Mouse (Mus musculus) gastrocnemius, postnatal 36 days (tissue): ENCODE results near the gene Naa25. TPM values are rescaled to one million over a fixed set of nuclear protein-coding genes. Genes with fewer than 3 reads are reported as not detected.
A peak's percentile ranks its signal among the peaks of the same experiment; 100 is the strongest.
"Not testable (repeated sequence)": the region's sequence is repeated elsewhere in the genome, so short reads cannot be mapped to it uniquely, and the experiment has no call there.

ENCODE experiments used
- DNase-seq, 2 experiments: peaks; one replicate each; pipeline ENCODE4 v3.0.0; 2022
- intact Hi-C: fragments of 180-260 bp; cut with DNase I; formaldehyde crosslinking; loops from one replicate; pipeline ENCODE4 v1.15.1; 2025
- long read RNA-seq, 2 experiments: library from polyadenylated mRNA; stranded (forward); transcript quantifications; one replicate each; pipeline ENCODE4 v2.0.0; 2021
- total RNA-seq, 2 experiments: library from RNA; stranded (reverse); gene quantifications; 2 replicates each; pipeline ENCODE4 v1.2.3; 2021

Naa25 gene
- total RNA-seq: 10 to 100 TPM; 24.3 to 26.1 TPM
- long read RNA-seq, experiment 1, full-length matches to known transcripts: 3 of 10 reads
- long read RNA-seq, experiment 1, partial matches to known transcripts: 2 of 10 reads
- long read RNA-seq, experiment 1, other reads (novel, unspliced or antisense): 5 of 10 reads
- long read RNA-seq, experiment 2, full-length matches to known transcripts: 11 of 18 reads
- long read RNA-seq, experiment 2, partial matches to known transcripts: 4 of 18 reads
- long read RNA-seq, experiment 2, other reads (novel, unspliced or antisense): 3 of 18 reads

DNA sequence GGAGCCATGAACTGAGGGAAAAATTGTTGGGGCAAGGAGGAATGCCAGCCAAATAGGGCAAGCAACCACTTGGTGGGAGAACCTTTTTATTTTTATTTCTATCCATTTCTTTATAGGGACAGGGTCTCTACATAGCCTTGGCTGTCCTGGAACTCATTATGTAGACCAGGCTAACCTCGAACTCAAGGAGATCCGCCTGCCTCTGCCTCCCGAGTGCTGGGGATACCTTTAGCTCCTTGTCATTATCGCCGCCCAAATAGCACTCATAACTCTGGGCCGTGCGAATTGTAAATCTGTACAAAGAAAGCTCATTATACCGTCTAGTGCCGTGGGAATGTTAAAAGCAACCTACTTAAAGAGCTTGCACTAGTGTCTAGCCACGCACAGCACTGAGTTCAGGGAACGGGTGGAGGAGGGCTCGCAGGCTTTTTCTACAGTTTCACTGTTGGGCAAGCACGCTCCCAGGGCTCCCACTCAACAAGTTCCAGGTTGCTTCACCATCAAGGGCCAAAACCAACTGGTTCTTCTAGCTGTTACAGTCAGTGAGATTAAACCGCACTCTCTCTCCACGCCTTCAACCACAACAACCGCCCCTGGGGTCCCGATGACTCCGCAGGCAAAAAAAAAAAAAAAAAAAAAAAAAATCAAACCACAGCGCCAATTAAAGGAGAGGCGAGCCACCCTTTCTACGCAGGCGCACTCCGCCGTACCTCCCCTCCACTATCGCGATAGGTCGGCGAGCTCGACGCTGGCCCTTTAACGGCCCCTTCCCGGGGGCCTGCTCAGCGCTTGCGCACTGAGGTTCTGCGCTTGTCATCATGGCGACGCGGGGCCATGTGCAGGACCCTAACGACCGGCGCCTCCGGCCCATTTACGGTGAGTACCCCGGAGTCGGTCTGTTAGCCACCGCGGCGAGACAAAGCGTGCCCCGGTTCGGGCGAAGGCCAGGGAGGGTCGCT lies at the start of gene Naa25:
Naa25 (plus strand) TSS at position 750 of the 959 bp plus-strand sequence.
- intact Hi-C loops: loop anchor here (5.0 kb wide), 1 partner anchor 190 kb away; no protein-coding TSS in a partner anchor
- DNase-seq: peak; percentile 90 to 96

DNA sequence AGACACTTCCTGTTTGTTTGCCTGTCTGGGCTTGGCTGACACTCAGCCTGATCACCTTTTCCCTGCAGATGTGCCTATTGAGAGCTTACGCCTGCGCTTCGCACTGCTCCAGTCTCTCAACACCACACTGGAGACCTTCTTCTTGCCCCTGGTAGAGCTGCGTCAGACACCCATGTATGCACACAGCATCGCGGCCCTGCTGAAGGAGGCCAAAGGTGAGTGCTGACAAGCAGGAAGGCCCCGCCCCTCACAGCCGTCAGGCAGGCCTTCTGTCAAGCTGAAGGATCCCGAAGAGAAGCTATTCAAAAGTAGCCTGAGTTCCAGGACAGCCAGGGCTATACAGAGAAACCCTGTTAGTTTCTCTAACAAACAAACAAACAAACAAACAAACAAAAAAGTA lies 38.5 kb upstream of the Naa25 start:
- DNase-seq: no peak
- intact Hi-C loops: no loop called here

DNA sequence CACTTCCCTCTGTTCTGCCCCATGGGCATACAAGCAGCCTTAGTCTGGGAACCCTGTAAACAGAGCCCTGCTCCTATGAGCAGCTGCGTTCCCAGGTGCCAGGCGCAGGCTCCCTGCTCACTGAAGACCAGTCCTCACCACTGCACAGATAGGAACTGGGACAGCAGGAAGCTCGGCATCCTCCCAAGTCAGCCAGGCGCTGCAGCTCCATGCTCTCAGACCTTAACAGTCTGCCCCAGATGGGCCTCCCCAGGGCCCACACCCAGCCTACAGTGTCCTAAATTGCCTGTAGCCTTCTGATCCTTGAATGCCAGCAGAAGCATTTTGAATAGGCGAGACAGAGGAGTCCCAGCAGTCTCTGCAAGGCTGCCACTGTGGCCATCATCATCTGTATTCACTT lies 36.0 kb upstream of the Naa25 start:
- DNase-seq: no peak
- intact Hi-C loops: no loop called here

DNA sequence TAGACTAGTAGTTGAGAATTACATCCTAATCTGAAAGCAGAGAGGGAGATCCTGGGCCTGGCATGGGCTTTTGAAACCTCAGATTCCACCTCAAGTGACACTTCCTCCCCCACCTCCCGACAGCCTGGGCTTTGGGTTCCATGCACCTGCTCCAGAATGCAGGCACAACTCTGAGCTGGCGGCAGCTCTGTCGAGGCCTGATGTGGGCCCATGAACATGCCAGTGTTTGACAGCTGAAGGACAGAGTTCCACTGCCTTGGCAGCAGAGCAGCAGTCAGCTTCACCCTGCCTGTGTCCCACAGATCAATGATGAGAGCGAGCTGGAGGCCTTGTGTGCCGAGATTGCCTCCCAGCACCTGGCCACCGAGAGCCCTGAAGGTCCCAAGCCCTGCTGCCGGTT lies 34.3 kb upstream of the Naa25 start:
- DNase-seq: no peak
- intact Hi-C loops: no loop called here

DNA sequence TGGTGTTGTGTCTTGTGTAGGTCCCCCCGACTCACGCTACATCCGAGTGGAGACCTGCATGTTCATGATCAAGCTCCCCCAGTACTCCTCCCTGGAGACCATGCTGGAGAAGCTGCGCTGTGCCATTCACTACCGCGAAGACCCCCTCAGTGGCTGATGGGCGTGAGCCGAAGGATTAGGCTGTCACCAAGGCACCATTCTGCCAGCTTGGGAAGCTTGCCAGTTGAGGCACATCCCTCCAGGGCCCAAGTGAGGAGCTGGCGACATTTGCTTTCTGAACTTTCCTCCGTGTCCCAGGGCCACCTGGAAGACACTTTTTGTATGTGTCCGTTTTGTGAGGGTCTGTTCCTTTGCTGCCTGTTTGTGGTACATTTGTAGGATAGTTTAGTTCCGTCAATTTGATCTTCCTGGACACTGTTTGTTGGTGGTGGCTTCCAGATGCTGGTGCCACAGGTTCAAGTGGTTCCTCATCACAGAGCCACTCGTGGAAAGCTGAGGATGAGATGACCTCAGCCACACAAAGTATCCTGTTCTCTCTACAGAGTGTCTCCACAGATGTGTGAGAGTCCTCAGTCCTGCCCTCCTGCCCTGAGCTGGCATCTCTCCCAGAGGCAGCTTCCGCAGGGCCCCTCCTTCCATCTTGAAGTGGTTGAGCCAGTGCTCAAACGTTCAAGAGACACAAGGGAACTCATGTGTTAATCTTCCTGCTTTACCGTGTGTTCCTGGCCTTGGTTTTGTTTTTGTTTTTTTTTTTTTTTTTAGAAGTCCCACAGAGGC lies 31.1 kb upstream of the Naa25 start:
- intact Hi-C loops: no loop called here

DNA sequence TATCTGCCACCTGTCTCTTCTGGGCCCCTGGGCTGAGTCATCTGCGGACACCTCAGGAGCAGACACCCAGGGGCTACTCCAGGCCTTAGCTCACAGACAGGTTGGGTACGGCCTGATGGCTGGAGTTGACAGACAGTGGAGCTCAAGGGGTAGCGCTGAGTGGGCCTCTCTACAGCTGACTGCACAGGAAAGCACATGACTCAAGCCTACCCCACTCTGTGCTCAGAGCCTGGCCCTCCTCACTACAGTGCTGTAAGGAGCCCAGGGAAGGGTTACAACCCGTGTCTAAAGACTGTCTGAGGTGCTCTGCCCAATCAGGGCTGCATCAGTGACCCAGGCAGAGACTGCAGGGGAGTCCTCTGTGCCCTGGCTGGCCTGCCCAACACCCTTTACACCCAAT lies 30.5 kb upstream of the Naa25 start:
- no peak for DNase-seq
- intact Hi-C loops: no loop called here

More for the DNA sequence above, 31.1 kb upstream of the Naa25 start:
- DNase-seq: no peak

DNA sequence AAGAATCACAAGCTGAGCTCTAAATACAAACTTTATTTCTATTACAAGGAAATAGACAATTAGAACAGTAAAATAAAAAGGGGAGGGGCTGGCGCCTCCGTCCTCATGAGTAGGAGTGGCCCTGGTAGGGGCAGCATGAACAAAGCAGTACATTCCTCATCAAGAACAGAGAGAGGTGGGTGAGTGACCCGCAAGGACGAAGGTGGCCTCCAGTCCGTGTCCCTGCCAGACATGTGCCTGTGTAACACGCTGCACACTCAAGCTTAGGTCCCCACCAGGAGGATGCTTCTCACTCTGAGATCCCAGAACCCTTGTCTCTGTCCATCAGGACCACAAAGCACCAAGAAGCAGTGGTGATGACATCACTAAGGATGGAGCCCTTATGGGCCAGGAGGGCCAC lies 26.0 kb upstream of the Naa25 start:
- intact Hi-C loops: no loop called here
- no peak for DNase-seq

DNA sequence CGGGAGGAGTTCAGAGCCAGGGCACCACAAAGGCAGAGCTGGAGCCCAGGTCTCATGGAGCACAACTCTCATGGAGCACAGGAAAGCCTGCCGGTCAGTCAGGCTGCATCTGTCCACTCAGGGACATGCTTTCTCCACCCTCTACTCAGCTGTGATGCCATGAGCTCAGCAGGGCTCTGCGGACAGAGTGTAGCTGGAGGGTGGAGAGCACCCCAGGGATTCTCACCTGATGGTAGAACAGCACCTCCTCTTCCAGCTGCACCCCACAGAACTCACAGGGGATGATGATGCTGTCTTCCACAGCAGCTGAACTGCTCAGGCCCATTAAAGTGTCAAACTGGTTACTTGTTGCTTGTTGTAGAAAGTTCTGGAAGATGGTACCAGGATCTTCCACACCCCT lies 22.9 kb upstream of the Naa25 start:
- DNase-seq: no peak
- intact Hi-C loops: loop anchor here (5.0 kb wide), 1 partner anchor 157 kb away; no protein-coding TSS in a partner anchor

DNA sequence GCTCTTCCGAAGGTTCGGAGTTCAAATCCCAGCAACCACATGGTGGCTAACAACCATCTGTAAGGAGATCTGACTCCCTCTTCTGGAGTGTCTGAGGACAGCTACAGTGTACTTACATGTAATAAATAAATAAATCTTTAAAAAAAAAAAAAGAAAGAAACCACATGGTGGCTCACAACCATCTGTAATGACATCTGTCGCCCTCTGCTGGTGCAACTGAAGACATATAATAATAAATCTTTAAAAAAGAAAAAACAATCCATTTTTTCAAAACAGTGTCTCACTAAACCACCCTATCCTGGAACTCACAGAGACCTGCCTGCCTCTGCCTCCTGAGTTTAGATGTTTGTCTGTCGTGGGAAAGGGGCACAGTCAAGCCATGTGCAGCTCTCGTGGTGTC lies 20.8 kb upstream of the Naa25 start:
- not testable (repeated sequence) for DNase-seq
- intact Hi-C loops: loop anchor here (5.0 kb wide), 1 partner anchor 160 kb away; no protein-coding TSS in a partner anchor

DNA sequence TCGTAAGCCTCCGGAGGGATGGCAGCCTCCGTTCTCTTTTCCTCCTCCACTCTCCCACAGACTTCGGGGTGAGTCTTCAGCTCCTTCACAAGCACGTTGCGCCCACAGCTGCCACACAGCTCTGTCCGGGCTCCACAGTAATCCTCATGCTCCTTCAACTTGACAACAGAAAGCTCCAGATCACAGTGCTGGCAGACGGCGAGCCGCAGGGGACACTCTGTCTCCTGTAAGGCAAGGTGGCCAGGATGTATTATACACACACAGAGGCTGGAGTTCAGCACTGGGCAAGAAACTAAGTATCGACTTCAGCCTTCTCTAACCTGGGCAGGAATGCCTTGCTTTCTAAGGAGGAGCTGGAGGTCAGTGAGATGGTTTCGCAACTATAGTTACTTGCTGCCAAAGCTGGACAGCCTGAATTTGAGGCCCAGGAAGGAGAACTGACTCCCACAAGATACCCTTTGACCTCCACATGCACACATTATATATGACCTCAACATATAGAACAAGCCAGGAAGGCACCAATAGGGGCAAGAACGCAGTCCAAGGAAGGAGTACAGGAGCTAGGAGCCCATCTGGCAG lies 19.0 kb upstream of the Naa25 start:
- no peak for DNase-seq
- intact Hi-C loops: loop anchor here (5.0 kb wide), 1 partner anchor 161 kb away; no protein-coding TSS in a partner anchor

DNA sequence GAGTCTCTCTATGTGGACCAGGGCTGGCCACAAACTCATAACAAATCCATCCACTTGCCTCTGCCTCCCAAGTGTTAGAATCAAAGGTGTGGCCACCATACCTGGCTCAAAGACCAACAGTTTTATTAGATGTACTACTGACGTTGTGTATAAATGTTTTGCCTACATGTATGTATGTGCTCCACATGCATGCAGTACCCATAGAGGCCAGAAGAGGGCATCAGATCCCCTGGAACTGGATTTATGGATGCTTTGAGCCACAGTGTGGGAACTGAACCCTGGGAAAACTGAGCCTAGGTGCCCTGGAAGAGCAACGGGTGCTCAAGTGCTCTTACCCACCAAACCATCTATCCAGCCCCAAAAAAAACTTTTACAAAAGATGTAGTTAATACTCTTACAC lies 17.0 kb upstream of the Naa25 start:
- intact Hi-C loops: no loop called here
- DNase-seq: no peak

DNA sequence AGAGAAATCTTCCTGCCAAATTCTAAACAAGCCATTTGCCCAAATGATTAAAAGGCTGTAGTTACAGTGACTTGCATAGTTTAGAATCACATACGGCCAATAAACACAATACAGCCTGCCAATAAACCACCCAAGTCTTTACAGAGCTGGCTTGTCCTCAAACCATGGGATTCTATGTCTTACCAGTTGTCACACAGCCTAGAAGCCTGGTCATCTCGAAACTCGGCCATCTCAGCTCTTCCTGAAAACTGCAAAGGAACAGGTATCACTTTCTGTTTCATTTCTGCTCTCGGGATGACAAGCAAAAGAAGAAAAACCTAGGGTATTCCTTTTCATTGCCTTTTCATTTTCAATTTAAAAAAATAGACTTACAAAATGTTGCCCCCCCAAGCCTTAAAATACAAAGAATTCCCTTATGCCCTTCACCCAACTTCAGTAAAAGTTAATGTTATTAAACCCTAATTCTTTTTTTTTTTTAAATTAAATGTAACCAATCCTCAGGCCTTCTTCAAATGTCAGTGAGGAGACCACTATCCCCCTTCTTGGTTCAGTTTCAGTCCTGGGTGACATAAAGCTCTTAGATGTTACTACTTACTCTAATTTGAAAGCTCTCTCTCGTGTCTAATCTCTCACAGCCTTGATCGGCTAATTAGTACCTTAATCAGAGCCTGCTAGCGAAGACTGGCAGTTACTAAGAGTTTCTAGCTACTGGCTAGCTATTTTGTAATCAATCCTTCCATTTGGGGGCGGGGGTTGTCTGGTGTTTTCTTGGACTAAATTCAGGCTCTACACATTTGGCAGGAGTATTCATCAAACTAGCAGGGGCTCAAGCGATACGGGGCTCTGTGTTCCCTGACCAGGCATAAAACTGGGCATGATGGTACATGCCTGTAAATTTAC lies 13.6 kb upstream of the Naa25 start:
- no peak for DNase-seq
- intact Hi-C loops: no loop called here

DNA sequence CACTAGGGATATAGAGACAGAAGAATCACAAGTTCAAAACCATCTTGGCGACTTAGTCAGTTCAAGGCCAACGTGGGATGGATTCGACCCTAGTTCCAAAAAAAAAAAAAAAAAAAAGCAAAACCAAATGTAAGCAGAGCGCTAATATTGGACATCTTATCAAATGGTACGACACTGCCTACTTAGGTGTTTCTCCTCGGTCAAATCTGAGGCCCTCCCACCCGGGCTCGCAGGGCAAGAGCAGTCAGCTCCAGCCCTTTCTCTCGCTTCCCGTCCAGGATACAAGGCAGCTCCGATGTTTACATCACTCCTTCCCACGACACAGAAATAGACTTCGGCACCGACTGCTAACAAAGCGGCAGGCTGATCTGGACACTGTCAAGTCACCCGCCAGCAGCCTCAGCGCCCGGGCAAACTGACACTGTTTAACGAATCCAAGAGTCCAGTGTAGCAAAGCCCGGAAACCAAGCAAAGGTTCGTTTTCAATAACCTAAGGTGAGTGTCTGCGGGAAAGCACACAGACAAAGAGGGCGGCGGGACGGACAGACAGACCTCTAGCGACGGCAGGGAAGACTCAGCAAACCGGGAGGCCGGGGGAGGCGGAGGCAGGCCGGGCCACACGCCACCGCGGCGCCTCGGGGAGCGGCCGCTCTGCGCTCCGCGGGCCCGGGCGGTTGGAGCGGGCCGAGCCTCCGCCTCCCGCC lies 12.8 kb upstream of the Naa25 start:
- intact Hi-C loops: no loop called here
- DNase-seq: peak in 1 of 2 experiments; percentile 69

DNA sequence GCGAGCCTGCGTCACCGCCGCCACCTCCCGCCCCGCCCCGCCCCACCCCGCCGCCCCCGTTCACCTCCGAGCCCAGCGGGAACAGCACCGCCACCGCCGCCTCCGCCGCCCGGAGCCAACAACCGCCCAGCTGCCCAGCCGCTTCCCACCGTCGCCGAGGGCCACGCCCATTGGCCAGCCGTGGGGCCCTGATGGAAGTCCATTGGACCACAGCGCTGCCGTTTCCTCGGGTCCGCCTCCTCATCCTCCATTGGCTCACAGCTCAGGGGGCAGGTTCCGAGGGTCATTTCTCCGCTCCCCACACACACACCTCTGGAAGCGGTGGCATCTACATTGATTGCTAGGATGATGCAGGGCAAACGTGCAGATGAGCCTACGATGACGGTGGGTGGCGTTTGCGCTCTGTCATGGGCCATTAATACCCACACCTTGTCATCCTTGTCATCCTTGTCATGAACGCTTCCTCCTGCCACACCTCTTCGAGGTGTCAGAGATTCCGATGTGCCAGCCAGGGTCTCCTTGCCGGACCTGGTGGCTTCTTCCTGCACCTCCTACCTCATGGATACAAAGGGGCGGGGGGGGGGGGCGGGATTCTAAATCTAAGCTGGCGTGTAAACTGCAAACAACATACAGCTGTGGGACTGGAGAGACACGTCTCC lies 12.1 kb upstream of the Naa25 start, which contains the start of gene Trafd1:
Trafd1 (minus strand) TSS at position 172 of the 659 bp plus-strand sequence.
- intact Hi-C loops: no loop called here
- peak; percentile 90 to 97 for DNase-seq

DNA sequence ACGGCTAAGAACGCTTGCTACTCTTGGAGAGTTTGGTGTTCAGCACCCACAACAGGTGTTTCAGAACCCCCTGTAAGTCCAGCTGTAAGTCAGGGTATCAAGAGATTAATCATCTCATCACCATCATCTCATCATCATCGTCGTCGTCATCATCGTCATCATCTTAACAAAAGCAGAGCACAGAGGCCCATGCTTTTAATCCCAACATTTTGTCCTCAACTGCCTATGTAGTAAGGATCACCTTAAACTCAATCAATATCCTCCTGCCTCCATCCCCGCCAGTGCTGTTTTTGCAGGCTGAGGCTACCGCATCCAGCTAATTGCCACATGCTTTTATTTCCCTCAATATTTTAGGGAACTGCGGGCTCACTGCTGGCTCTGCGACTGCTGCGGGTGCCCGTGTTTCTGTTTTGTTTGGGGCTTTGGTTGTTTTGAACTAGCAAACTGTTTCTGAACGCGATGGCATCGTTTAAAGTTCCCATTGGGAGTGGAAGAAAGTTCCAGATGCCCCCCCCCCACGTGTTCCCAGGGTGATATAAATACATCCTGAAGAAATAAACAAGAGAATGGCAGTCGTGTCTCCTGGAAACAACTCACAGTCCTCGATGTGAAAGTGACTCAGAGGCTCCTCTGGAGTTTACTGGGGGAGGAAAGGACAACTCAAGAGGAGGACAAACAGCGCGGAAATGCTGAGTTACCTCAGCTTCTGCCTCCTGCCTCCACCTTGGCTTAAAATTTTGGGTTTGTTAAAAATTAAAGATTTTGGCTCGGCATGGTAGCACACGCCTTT lies 11.4 kb upstream of the Naa25 start:
- intact Hi-C loops: no loop called here
- no peak for DNase-seq

DNA sequence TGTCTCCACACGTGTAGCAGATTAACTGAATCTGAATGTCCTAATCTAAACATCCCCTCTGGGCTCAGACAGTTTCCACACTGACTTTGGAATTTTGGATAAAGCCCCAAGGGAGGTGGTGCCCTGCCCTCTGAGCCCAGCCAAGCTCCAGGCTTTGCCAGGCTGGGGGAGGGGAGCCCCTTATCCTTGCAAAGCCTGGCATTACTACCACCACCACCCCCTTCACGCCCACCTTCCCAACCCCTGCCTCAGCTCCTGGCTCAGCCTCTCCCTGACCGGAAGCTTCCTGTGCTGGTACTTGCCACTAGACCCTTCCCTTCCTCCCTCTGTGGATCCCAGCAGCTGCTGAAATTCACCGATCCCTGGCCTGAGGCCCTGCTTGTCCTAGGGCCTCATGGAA lies 10.6 kb upstream of the Naa25 start:
- intact Hi-C loops: no loop called here
- no peak for DNase-seq

DNA sequence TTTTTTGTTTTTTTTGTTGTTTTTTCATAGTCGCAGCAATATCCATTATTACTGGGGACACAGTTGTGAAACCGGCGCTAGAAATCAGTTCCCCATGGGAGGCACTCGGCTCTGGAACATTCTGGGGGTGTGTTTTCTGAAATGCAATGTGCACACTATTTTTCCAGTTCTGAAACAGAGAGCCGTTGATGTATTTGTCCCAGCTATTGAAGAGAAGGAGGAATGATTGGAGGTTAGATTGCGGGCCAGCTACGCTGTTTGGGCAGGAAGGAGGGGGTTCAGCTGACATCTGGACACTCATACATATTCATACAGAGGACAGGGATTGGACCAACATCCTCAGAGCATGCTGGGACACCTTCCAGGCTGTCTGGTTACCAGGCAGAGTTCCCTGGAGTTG lies 8.6 kb upstream of the Naa25 start:
- no peak for DNase-seq
- intact Hi-C loops: no loop called here
